Mouse (Mus musculus) bone marrow macrophage, adult 2 months (primary cell): ENCODE data around the gene A930017K11Rik.

Experiments
- CTCF ChIP-seq: IDR thresholded peaks from 2 replicates; pipeline ENCODE4 v1.5.1; 2012; ENCODE audit warnings: low read depth, mild to moderate bottlenecking, low read length, moderate library complexity
- POLR2A ChIP-seq: IDR thresholded peaks from 2 replicates; pipeline ENCODE4 v1.6.1; 2012; ENCODE audit warnings: mild to moderate bottlenecking, low read depth, low read length, borderline replicate concordance

- TF ChIP-seq CTCF, result no peak
- no peak for TF ChIP-seq POLR2A
These were observed at the start of gene A930017K11Rik for GRCm38 (mm10) chr17:25951803-25952623.
